Mouse (Mus musculus) megakaryocyte-erythroid progenitor cell, adult 5-6 weeks (primary cell): Measurements from ENCODE around the gene Hivep3. TPM values are rescaled to one million over a fixed set of nuclear protein-coding genes. Genes with fewer than 3 reads are reported as not detected.

Experiments
- ATAC-seq: replicated peaks from 2 replicates; pipeline ENCODE4 v1.8.0; 2016; ENCODE audit warnings: mild to moderate bottlenecking, inconsistent platforms; ENCODE audit not compliant: severe bottlenecking, poor library complexity, low FRiP score, low TSS enrichment
- total RNA-seq, 2 experiments: library from RNA; stranded (forward) in 1 of 2; stranded (reverse) in 1 of 2; fragments of 200-1000, 215-1000 nt in 1 of 2; fragments of >200 nt in 1 of 2; fragmentation: Nextera tagmentation in 1 of 2; gene quantifications; 2 replicates each; pipeline ENCODE4 v1.2.3; 2014 to 2017

Gene Hivep3
- total RNA-seq, 2 experiments from 2014 or later: 2.5 to 2.9 TPM

DNA sequence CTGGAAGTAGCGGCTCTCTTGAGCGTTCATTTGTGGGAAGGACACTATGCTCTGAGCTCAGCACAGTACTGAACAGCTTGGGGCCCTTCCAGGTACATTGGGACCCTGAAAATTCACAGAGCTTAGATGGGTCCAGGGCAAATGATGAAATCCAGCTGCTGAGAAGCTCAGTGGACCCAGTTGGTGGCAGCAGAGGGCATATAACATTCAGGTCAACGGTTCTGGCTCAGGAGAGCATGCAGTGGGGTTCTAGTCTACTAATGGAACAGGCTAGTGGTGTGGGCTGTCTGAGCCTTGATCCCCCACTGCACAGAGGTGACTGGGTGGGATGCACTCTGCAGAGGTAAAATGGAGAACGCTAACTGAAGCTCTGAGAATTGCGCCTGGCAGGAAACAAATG, 228.5 kb downstream of the Hivep3 start:
- ATAC-seq: no peak

DNA sequence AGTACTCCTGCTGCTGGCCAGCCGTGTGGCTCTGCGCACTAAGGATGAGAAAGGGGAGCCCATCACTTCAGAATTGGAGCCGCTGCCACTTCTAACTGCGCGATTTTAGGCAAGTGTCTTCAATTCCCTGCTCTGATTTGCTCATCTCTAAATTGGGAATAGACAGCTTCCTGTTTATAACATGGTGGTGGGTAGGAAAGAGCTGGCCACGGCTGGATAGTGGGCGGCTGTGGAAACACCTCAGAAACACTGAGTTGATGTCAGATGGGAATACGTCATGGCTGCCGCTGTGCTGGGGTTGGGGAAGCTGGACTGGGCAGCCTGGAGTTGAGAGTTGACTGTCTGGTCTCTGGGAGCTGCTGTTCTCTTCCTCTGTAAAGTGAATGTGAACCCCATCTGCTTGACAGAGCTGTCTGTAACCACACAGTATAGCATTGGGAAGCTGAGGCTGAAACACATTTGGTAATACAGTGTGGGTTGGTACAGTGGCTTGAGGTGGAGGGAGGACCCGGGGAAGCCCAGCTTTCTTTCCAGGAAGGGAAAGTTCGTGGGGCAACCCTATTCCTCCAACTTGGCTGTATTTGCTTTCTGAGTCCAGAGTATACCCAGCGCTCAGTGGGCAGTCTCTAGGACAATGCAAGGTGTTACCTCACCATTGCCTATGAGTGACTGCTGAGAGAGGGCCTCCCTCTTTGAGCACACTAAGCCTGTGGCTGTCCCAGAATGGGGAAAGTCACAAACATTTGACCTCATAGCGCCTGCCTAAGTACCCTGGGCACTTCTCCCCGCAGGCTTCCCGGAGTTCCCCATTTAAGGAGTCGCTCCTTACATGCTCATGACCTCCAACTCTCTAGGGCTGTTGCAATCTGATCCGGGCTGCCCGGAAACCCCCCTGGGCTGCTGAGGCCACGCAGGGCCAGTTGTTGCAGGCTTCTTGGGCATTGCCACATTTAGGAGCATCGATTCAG, 232.8 kb downstream of the Hivep3 start:
- no peak for ATAC-seq

DNA sequence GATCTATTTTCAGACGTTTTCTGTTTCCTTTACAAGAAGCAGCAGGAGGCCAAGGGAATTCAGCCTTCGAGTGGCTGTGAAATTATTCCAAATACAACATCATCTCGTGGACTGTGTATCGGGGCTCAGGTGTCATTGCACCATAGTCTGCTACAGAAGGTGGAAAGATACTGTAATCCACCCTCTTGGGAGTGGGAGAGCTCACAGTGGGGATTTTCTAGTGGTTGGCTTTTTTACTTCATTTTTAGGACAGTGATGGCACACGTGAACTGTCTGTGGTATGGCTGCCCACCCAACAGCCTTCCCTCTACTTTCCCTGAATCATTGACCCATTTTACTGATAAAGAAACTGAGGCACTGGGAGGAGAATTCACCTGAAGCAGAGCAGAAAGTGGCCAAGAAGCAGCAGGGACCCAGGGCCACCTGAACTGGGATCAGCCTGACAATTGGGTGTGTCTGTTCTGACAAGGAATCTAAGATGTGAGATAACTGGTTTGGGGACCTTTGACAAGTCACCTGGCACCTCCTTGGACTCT, 233.6 kb downstream of the Hivep3 start:
- no peak for ATAC-seq

DNA sequence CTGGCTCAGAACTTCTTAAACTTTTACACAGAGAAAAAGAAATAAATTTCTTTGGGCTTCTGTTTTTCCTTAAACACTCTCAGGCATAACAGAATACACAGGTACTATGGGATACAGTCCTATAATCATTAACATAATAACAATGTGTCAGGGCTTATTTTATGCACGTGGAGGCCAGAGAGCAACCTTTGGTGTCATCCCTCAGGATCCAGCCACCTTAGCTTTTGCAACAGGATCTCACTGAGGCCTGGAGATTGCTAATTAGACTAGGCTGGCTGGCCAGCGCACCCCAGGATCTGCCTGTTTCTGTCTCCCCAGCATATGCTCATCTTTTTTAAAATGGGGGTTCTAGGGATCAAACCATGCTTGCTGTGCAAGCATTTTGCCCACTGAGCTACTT, 234.1 kb downstream of the Hivep3 start:
- ATAC-seq: no peak

DNA sequence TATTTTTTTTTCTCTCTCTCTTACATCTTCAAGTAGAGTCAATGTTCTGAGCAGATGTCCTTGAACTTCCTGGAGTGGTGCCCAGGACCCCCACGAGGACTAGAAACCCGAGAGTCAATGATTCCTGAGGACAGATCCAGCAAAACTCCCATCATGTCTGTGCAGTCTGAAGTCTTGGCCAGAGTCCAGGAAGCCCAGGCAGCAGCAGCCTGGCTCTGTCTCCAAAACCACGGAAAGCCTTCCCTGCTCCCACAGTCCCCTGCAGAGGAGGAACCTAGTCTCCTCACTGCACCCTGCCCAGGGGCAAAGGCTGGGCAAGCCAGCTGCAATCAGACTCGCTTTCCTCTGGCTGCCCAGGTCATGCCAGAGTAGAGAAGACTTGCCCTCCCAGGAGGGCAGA, 234.5 kb downstream of the Hivep3 start:
- ATAC-seq: no peak

DNA sequence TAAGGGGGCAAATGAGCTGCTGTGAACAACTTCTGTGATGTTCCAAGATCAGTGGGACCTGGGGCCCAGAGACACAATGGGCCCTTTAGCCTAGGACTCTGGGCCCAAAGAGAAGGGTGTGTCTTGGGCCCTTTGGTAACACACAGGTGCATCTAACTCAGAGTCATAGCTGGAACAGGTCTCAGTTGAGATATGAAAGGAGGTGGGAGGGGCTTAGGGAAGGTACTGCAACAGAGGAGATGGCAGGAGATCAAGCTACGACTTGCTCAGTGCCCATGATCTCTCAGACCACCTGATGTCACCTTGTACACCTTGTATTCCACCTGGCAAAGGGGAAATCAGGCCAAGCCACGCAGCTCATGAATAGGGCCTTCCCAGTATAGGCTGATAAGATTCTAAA, 235.3 kb downstream of the Hivep3 start:
- ATAC-seq: no peak

DNA sequence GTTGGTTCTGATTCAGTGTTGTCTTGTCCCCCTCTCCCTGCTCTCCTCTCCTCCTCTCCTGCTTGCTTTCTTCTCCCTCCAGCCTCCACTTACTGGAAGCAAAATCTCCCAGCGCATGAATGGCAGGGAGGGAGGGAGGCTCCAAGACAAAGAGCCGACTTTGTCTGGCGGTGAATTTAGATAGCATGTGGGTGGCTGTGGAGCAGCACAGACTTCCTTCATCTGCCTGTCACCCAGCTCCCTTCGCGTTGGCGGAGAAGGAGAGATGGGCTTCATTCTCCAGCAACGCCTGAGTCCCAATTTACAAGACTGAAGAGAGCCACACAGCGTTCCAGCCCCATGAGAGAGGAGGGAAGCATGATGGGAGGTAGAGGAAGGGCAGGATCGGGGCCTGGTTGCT, 236.6 kb downstream of the Hivep3 start:
- ATAC-seq: no peak

DNA sequence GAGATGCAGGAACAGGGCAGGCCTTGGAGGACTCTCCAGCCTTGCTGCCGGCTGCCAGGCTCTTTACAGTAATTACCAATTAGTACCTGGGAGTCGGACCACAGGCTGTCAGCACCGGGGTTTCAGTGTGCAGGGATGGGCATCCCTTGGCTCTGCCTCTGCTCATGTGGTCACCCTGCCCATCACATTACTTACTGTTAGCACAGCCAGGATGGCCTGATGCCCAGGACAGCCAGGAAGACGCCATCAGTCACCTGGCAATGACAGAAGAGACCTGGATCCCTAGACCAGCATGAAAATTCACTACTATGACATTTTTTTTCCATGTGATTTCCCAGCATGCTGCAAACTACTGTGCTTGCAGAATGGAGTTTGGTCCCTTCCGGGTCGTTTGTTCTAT, 238.8 kb downstream of the Hivep3 start:
- no peak for ATAC-seq

DNA sequence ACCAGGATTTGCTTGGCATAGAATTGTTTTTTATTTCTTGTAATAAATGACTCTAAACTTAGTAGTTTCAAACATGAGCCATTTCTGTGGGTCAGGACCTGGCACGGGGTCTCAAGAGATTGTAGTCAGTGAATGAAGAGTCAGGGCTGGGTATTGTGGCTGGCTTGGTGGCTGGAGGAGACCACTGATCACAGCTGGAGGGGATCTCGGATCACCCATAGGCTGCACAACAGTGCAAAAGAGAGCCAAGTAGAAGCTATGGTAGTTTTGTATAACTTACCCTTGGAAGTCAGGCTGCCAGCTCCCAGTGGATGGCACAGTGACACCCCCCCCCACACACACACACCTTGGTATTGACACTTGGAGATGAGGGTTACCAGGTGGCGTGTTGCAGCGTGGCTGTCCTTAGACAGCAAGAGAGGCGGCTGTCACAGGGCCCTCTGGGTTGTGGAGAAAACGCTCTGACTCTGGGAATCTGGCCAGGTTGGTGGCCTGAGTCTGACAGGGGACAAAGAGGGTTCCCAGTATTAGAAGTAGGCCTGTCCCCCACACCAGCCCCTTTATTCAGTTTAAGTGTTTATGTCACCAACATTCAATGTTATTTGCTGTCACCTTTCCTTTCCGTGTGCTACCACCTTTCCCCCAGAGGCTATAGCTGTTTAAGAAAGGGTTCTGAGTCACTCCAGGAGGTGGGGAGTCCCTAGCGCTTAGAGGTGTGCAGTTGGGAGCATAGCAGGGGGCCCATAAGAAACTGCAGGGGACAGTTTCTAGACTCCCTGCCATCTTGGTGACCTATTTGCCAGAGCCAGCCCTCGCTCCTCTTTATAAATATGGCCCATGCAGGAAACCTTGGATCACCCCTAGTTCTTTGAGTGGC, 240.4 kb downstream of the Hivep3 start:
- no peak for ATAC-seq

DNA sequence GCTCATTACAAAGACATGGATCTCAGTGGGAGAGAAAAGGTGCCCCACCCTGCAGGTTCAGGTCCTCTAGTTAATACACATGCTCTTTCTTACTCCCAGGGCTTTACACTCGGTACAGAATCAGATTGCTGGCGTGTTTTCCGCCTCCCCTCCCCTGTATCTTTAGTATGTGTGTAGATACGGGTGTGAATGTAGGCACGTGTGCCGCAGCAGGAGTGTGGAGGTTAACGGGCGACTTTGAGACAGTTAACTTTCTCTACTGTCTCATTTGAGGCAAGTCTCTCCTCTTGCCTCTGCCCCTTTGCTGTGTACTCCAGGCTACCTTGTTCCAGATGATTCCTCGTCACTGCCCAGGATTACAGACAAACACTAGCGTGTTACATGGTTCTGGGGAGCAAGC, 241.7 kb downstream of the Hivep3 start:
- ATAC-seq: no peak

DNA sequence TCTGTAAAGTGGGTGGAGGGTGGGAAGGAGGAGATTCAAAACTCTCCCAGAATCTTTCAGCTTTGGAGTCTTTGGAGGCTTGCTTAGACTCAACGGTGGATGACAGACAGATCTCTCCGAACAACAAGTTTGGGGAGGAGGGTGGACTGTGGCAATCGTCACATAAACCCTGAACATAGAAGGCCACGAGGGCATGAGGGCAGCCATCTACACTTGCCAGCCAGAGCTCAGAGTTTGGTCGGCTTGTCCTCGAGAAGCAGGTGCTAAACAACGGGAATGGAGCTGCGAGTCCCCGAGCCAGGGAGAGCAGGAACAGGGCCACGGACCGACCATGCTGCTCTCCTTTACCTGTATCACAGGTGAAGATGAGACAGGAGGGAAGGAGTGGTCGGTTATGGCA, 242.2 kb downstream of the Hivep3 start:
- ATAC-seq: no peak

DNA sequence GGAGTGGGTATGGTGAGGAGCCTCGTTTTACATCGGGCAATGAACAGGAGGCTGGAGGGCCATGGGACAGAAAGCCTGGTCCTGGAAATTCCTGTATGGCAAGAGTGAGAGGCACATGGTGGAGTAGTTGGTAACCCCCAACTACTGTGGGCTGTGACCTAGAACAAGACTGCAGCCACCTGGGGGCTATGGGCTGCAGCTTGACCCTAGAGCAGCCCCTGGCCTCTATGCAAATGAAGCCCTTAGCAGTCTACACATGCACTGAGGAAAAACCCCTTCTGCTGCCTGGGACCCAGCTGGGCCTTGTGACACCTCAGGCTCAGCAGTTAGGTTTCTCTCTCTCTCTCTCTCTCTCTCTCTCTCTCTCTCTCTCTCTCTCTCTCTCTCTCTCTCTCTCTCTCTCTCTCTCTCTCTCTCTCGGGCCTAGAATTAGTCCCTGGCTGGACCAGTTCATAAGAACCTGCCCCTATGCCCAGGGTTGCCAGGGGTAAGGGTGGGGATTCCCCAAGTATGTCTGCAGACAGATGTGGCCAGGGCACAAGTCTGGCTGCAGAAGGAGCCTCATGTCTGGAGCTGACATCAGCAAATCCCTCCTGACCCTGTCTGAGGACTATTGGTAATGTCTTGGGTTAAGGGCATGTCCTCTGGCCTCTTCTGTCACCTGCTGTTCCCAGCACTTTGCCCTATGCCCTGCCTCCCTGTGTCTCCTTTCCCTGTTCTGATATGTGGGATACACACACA, 243.0 kb downstream of the Hivep3 start:
- no peak for ATAC-seq

DNA sequence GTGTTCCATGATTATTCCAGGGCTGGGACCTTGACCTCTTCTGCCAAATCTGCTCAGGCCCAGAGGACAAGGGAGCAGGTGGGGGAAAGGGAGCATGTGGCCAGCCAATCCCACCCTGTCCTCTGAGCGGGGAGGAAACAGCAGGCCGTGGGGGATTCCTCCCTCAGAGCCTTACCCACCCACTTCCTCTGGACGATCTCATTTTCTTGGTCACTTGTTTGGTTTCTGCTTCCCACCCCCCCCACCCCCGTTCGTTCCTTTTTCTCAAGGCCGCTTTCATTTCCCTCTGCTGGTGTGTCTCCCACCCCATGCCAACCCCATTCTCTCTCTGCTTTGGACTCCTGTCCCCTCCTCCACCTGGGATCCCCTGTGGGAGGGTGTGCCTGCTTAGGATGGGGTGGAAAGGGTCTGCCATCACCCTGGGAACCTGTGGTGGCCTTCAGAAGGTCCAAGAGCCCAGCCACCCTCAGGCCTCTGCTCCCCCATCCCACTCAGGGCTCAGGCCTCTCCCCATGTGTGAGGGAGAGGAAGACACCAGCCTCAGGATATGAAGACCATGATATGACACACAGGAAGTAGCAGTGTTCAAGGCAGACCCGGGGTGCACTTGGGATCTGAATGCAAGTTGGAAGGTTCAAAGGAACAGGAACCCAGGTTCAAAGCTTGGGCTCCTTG, 244.4 kb downstream of the Hivep3 start:
- no peak for ATAC-seq

DNA sequence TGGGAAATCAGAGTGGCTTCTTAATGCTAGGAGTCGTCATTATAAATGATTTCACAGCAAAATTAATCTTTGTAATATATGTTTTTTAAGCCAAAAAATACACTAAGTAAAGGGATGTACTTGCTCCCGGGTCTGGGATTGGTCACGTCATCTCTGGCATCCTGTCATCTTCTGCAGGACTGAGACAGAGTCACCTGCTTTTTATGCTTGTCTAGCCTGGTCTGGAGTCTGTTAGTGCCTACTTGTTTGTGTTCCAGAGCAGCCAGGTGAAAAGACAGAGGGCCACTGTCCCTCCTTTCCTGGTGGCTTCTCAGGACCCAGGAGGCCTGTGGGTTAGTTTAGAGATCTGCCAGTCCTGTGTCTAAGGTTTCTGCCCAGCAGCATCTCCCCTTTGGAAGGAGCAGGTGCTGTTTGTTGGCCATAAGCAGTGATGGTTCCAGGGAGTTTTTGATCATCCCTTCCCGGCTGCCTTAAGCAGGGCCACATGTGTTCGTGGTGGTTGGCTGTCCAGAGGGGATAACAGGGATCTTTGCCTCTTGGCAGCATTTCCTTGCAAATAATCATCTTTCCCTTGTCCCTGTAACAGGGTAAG, 245.8 kb downstream of the Hivep3 start:
- no peak for ATAC-seq

DNA sequence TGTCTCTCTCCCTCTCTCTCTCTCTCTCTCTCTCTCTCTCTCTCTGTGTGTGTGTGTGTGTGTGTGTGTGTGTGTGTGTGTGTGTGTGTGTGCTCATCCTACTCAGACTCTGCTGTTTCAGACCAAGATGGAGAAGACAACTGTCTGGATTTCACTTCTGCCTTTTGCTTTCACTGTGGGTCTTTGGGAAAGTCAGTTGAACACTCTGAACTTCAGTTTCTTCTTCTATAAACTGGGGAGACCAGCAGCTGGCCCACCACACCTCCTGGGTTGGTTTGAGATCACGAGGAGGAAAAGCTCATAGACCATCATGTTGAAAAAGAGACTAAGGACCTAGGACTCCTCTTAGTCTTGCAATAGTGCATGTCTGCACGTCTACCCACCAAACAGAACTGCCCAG, 246.3 kb downstream of the Hivep3 start:
- ATAC-seq: no peak

DNA sequence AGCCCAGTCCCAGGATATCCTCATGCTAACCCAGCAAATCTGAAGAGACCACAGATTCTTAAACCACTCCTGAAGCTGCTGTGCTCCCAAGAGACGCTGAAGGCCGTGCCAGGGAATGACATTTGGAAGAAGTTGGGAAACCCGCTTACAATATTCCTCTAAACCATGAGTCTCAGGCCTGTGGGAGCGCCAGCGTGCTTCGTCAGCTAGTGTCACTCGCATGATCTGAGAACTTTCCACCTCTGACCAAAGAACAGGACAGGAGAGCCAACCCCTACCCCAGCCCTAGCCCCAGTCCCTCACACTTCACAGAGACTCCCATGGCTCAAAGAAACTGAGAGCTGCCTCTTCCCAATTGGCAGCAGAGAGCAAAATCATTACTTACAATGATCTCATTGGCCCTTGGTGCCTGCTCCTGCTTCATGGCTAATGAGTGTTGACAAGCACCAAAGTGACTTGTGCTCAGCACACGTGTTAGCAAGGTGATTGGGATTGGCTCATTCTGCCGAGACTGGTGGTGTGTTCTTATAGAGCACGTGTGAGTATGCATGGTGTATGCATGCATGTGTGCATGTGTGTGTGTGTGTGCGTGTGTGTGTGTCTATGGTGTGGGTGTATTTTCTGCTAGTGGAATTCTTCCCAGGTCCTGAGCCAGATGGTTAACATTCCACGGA, 247.6 kb downstream of the Hivep3 start:
- ATAC-seq: no peak

DNA sequence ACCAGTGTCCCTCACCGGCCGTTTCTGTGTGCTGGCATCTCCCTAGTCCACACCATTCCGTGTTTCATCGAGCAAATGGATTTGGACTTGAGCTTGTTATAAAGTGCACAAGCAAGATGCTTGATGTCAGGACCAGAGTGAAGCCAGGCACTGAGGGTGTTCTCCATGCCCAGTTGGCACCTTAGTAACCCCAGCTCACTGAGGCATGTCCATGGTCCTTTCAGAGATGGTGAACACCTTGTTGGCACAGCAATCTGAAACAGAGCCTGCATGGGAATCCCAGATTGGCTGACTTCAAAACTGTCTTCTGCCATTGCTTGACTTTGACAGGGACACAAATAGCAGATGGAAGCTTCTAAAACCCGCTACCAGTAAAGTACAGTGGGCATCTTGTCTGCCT, 252.5 kb downstream of the Hivep3 start:
- ATAC-seq: no peak

DNA sequence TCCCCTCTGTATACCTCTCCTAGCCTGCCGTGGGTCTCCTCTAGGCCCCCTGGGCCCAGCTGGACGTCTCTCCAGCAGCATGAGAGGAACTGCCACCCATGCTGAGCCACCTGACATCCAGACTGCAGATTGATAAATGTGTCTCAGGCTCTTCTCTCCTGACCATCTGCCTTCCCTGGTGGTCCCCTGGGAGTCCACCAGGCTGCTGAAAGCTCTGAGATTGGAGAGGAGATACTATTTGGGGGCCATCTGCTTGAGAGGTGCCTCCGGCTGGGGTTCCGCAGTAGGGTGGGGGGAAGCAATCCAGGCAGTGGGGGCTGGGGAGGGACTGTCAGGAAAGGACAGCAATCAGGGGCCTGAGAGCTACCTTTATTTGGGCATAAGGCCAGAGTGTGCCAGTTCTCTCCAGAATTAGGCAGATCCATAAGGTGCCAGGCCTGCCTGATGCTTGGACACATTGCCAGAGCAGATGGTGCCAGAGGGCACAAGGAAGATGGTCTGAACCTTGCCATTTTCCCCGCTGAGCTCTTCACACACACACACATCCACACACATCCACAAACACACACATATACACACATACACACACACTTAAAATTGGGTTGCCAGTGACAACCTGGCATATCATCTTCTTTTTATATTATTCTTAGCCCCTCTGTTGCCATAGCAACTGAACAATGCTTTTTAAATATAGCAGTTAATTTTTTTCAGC, 253.2 kb downstream of the Hivep3 start:
- ATAC-seq: no peak
